ENCODE assay signal across 9 mouse cellular contexts in the genomic region with DNA sequence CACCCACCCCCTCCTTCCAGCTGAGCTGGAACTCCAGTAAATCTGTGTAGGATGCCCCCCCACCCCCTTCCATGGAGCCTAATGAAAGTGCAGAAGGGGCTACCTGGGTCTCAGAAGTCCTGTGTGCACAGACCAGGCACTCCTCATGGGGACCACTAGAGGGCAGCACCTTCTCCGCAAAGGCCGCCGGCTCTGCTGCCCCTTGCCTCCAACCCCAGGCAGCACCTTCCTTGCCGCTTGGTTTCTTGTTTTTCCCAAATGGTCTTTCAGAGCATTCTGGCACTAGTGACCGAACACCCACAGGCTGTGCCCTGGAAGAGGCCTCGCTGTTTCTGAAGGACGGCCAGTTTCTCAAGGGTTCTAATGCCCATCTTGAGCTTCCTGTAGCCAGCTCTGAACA. TPM values are rescaled to one million over a fixed set of nuclear protein-coding genes. Genes with fewer than 3 reads are reported as not detected.
DNase-seq lines count a peak whose midpoint lies in the region; ATAC-seq and TF ChIP-seq lines count a peak whose summit lies in the region.
"Had no signal": no experiment of that assay in that cellular context is flagged by ENCODE, and none has a peak within 500 bp of the region (broad histone marks: within the 10 kb centered on the region; RNA-seq: fewer than 3 reads in every experiment).

No protein-coding gene starts in this region.

- H3K4me1 ChIP-seq in heart, embryonic 16.5 days (ENCODE audit: control insufficient read depth, insufficient read depth, low read length), result peaks cover 4% of the 10 kb centered on the region; the same call in 1 of the 2 replicates
- H3K4me1 ChIP-seq in stomach, embryonic 14.5 days (ENCODE audit: control insufficient read depth, insufficient read depth, low read length), result no peaks in the 10 kb centered on the region
- H3K4me1 ChIP-seq: neural tube, embryonic 12.5 days had no signal

- peak; percentile 55; the same call in 1 of the 2 replicates for ATAC-seq in heart, embryonic 16.5 days (replicated peaks; ENCODE audit: extremely low read depth, insufficient read depth, low FRiP score)
- ATAC-seq in stomach, embryonic 14.5 days (ENCODE audit: insufficient number of reproducible peaks, insufficient read depth, low FRiP score, low read depth), result peak; percentile 63; the same call in 1 of the 2 replicates

- no peak overlapping the region for H3K4me3 ChIP-seq in left cerebral cortex, adult 2 months
- no peak overlapping the region for H3K4me3 ChIP-seq in heart, embryonic 16.5 days (ENCODE audit: low read length)
- H3K4me3 ChIP-seq in stomach, embryonic 14.5 days (ENCODE audit: low read depth, low read length), result no peak overlapping the region
- H3K4me3 ChIP-seq: neural tube, embryonic 12.5 days had no signal

- no peaks in the 10 kb centered on the region for H3K9me3 ChIP-seq in heart, embryonic 16.5 days (replicated peaks; ENCODE audit: control insufficient read depth, low read length)
- H3K9me3 ChIP-seq in stomach, embryonic 14.5 days (ENCODE audit: control insufficient read depth, low read depth, low read length), result no peaks in the 10 kb centered on the region
- H3K9me3 ChIP-seq: neural tube, embryonic 12.5 days had no signal

- TF ChIP-seq CTCF in left cerebral cortex, adult 2 months (IDR thresholded peaks at IDR 0.05), result peak; percentile 74

- no peaks in the 10 kb centered on the region for H3K36me3 ChIP-seq in heart, embryonic 16.5 days (ENCODE audit: control insufficient read depth, insufficient read depth)
- H3K36me3 ChIP-seq in stomach, embryonic 14.5 days (ENCODE audit: control insufficient read depth, insufficient read depth, low read length), result no peaks in the 10 kb centered on the region
- H3K36me3 ChIP-seq: neural tube, embryonic 12.5 days had no signal

- H3K9ac ChIP-seq in heart, embryonic 16.5 days (ENCODE audit: low read length), result no peak overlapping the region
- no peak overlapping the region for H3K9ac ChIP-seq in stomach, embryonic 14.5 days (replicated peaks; ENCODE audit: low read depth, low read length)
- H3K9ac ChIP-seq: neural tube, embryonic 12.5 days had no signal

- H3K27ac ChIP-seq in left cerebral cortex, adult 2 months, result no peak overlapping the region
- H3K27ac ChIP-seq in heart, embryonic 16.5 days (ENCODE audit: low read length), result no peak overlapping the region
- H3K27ac ChIP-seq in stomach, embryonic 14.5 days (ENCODE audit: low read length), result no peak overlapping the region
- H3K27ac ChIP-seq: neural tube, embryonic 12.5 days had no signal

- WGBS in heart, embryonic 16.5 days, result 3% methylated on average over 7 of the region's 7 CpGs
- WGBS in stomach, embryonic 14.5 days, result 7% methylated on average over 7 of the region's 7 CpGs

- H3K4me2 ChIP-seq in heart, embryonic 16.5 days (ENCODE audit: low read depth, low read length), result peak overlapping the region; percentile 31
- 0 out of 2 replicates have a peak overlapping the region, but pooled peaks have one; percentile 19 for H3K4me2 ChIP-seq in stomach, embryonic 14.5 days (replicated peaks; ENCODE audit: low read depth, low read length)
- H3K4me2 ChIP-seq: neural tube, embryonic 12.5 days had no signal

- peak; percentile 17 to 19 for DNase-seq in left cerebral cortex, adult 2 months (ENCODE audit: extremely low spot score in 1 of 2, low spot score in 2 of 2)
- DNase-seq in left cerebral cortex, adult 11 months (ENCODE audit: low spot score), result no peak
- DNase-seq in WW6 (ENCODE audit: low read depth, low spot score), result peak; percentile 61
- DNase-seq in embryo, embryonic 10.5 days (ENCODE audit: low spot score), result peak; percentile 84
- DNase-seq in kidney, postnatal 36 days, result peak; percentile 30 to 70
- DNase-seq in lung, postnatal 36 days, result peak; percentile 45

- intact Hi-C loops in left cerebral cortex, adult 2 months (cut with DNase I), result loop anchor here (2.0 to 5.0 kb wide), 2 partner anchors 42 to 71 kb away; no protein-coding TSS in a partner anchor

- H3K27me3 ChIP-seq in heart, embryonic 16.5 days (ENCODE audit: control insufficient read depth, insufficient read depth, low read length), result no peaks in the 10 kb centered on the region
- no peaks in the 10 kb centered on the region for H3K27me3 ChIP-seq in stomach, embryonic 14.5 days (ENCODE audit: control insufficient read depth, insufficient read depth, low read length)
- H3K27me3 ChIP-seq: neural tube, embryonic 12.5 days had no signal

RNA-seq across cellular contexts. Expression of a gene that starts 24.6 kb away (rescaled TPM):
- total RNA-seq in left cerebral cortex, adult 2 months (2021), result not detected
- not detected in 2 replicates for polyA plus RNA-seq in heart, embryonic 16.5 days (2015; fragmentation: Nextera tagmentation; extraction: Ambion mirVana)
- not detected in 2 replicates for polyA plus RNA-seq in stomach, embryonic 14.5 days (2014; fragmentation: Nextera tagmentation; extraction: Ambion mirVana)
- polyA plus RNA-seq: neural tube, embryonic 12.5 days had no signal

RNA-seq across cellular contexts. Expression of a gene that starts 27.8 kb away (rescaled TPM):
- total RNA-seq in left cerebral cortex, adult 2 months (2021), result not detected
- not detected in 2 replicates for polyA plus RNA-seq in heart, embryonic 16.5 days (2015; fragmentation: Nextera tagmentation; extraction: Ambion mirVana)
- not detected in 2 replicates for polyA plus RNA-seq in stomach, embryonic 14.5 days (2014; fragmentation: Nextera tagmentation; extraction: Ambion mirVana)
- polyA plus RNA-seq: neural tube, embryonic 12.5 days had no signal

RNA-seq across cellular contexts. Expression of a gene that starts 57.5 kb away (rescaled TPM):
- total RNA-seq in left cerebral cortex, adult 2 months (2021), result 1 to 10 TPM; 4.5 to 4.7 TPM
- polyA plus RNA-seq in heart, embryonic 16.5 days (2015; fragmentation: Nextera tagmentation; extraction: Ambion mirVana), result 0.49 and 0.77 TPM in 2 replicates
- polyA plus RNA-seq in stomach, embryonic 14.5 days (2014; fragmentation: Nextera tagmentation; extraction: Ambion mirVana), result 1.1 TPM in 2 replicates

RNA-seq across cellular contexts. Expression of a gene that starts 60.0 kb away (rescaled TPM):
- total RNA-seq in left cerebral cortex, adult 2 months (2021), result 100 to 1,000 TPM; 410 TPM
- 1,672 and 1,922 TPM in 2 replicates for polyA plus RNA-seq in heart, embryonic 16.5 days (2015; fragmentation: Nextera tagmentation; extraction: Ambion mirVana)
- polyA plus RNA-seq in stomach, embryonic 14.5 days (2014; fragmentation: Nextera tagmentation; extraction: Ambion mirVana), result 1,497 and 1,560 TPM in 2 replicates
